Mouse (Mus musculus): Measurements from ENCODE around the gene Cdkn2c.

- TF ChIP-seq CTCF (IDR thresholded peaks at IDR 0.05; ENCODE audit: extremely low read depth, insufficient read length, insufficient replicate concordance, low read depth, low read length) = no peak
- TF ChIP-seq POLR2A (IDR thresholded peaks at IDR 0.05; ENCODE audit: low read depth, low read length) = no peak
These were observed 529 bp upstream of the Cdkn2c start for GRCm38 (mm10) chr4:109667518-109667917.

Data from small intestine, adult 2 months (tissue).